Mouse (Mus musculus): ENCODE data around the gene Stn1.

Gene Stn1

GRCm38 (mm10) chr19:47510473-47511293 is 26.6 kb downstream of the Stn1 start:
- DNase-seq (ENCODE audit: low spot score in 2 of 2), result no peak

- DNase-seq (ENCODE audit: low spot score in 2 of 2), result no peak
These were observed 27.2 kb downstream of the Stn1 start for GRCm38 (mm10) chr19:47510135-47510472.

GRCm38 (mm10) chr19:47508771-47509281 is 28.5 kb downstream of the Stn1 start:
- peak in 1 of 2 experiments; percentile 17 for DNase-seq (ENCODE audit: low spot score in 2 of 2)

- DNase-seq (ENCODE audit: low spot score in 2 of 2), result no peak
These were observed 29.1 kb downstream of the Stn1 start for GRCm38 (mm10) chr19:47508191-47508590.

- peak; percentile 84 to 85 for DNase-seq (ENCODE audit: low spot score in 2 of 2)
These were observed 29.9 kb downstream of the Stn1 start for GRCm38 (mm10) chr19:47507128-47508121.

GRCm38 (mm10) chr19:47503625-47504024 is 33.7 kb downstream of the Stn1 start:
- DNase-seq (ENCODE audit: low spot score in 2 of 2), result no peak

GRCm38 (mm10) chr19:47502563-47502962 is 34.7 kb downstream of the Stn1 start:
- DNase-seq (ENCODE audit: low spot score in 2 of 2), result no peak

- no peak for DNase-seq (ENCODE audit: low spot score in 2 of 2)
These were observed 36.8 kb downstream of the Stn1 start for GRCm38 (mm10) chr19:47500389-47501011.

- DNase-seq (ENCODE audit: low spot score in 2 of 2), result no peak
These were observed 37.5 kb downstream of the Stn1 start for GRCm38 (mm10) chr19:47499841-47500240.

- no peak for DNase-seq (ENCODE audit: low spot score in 2 of 2)
These were observed 38.4 kb downstream of the Stn1 start for GRCm38 (mm10) chr19:47498942-47499341.

GRCm38 (mm10) chr19:47497736-47498135 is 39.6 kb downstream of the Stn1 start:
- DNase-seq (ENCODE audit: low spot score in 2 of 2), result no peak

- DNase-seq (ENCODE audit: low spot score in 2 of 2), result no peak
These were observed 40.0 kb downstream of the Stn1 start for GRCm38 (mm10) chr19:47497313-47497712.

GRCm38 (mm10) chr19:47493017-47493997 is 44.0 kb downstream of the Stn1 start:
- DNase-seq (ENCODE audit: low spot score in 2 of 2), result no peak

GRCm38 (mm10) chr19:47492422-47492821 is 44.9 kb downstream of the Stn1 start:
- DNase-seq (ENCODE audit: low spot score in 2 of 2), result no peak

GRCm38 (mm10) chr19:47491853-47492252 is 45.5 kb downstream of the Stn1 start:
- DNase-seq (ENCODE audit: low spot score in 2 of 2), result no peak

- no peak for DNase-seq (ENCODE audit: low spot score in 2 of 2)
These were observed 48.1 kb downstream of the Stn1 start for GRCm38 (mm10) chr19:47489233-47489632.

- DNase-seq (ENCODE audit: low spot score in 2 of 2), result no peak
These were observed 49.1 kb downstream of the Stn1 start for GRCm38 (mm10) chr19:47488250-47488649.

GRCm38 (mm10) chr19:47487572-47487971 is 49.7 kb downstream of the Stn1 start:
- DNase-seq (ENCODE audit: low spot score in 2 of 2), result no peak

- DNase-seq (ENCODE audit: low spot score in 2 of 2), result no peak
These were observed 51.2 kb downstream of the Stn1 start for GRCm38 (mm10) chr19:47485997-47486566.

- DNase-seq (ENCODE audit: low spot score in 2 of 2), result peak; percentile 64 to 80
These were observed 53.2 kb downstream of the Stn1 start for GRCm38 (mm10) chr19:47484110-47484509.

Measured in right cerebral cortex, postnatal 10 days (tissue).